Mouse (Mus musculus) embryo, embryonic 10 days (tissue): ENCODE measurements around the gene Tmem184b.

Experiments used
- DNase-seq: peaks from one replicate; pipeline ENCODE4 v3.0.0-alpha.2; 2015; ENCODE audit warnings: low spot score

Gene Tmem184b

GRCm38 (mm10) chr15:79366402-79366801, 37.0 kb downstream of the Tmem184b start:
- DNase-seq, result no peak

GRCm38 (mm10) chr15:79365068-79365467, 38.3 kb downstream of the Tmem184b start:
- no peak for DNase-seq

- DNase-seq, result no peak
Observed at GRCm38 (mm10) chr15:79364120-79364519, 39.2 kb downstream of the Tmem184b start.

- no peak for DNase-seq
Observed at GRCm38 (mm10) chr15:79361023-79361422, 42.3 kb downstream of the Tmem184b start.

GRCm38 (mm10) chr15:79360371-79360770, 43.0 kb downstream of the Tmem184b start:
- no peak for DNase-seq

- no peak for DNase-seq
Observed at GRCm38 (mm10) chr15:79359954-79360353, 43.4 kb downstream of the Tmem184b start.

GRCm38 (mm10) chr15:79357974-79358690, 45.2 kb downstream of the Tmem184b start:
- no peak for DNase-seq

- peak; percentile 83 for DNase-seq
Observed at GRCm38 (mm10) chr15:79357036-79357911, 46.1 kb downstream of the Tmem184b start.

- no peak for DNase-seq
Observed at GRCm38 (mm10) chr15:79356481-79356880, 46.9 kb downstream of the Tmem184b start.

- DNase-seq, result no peak
Observed at GRCm38 (mm10) chr15:79354619-79355018, 48.8 kb downstream of the Tmem184b start.

- no peak for DNase-seq
Observed at GRCm38 (mm10) chr15:79353690-79354305, 49.6 kb downstream of the Tmem184b start.

GRCm38 (mm10) chr15:79352479-79352878, 50.9 kb downstream of the Tmem184b start:
- DNase-seq, result no peak

GRCm38 (mm10) chr15:79351331-79351767, 52.0 kb downstream of the Tmem184b start:
- no peak for DNase-seq

GRCm38 (mm10) chr15:79350866-79351265, 52.5 kb downstream of the Tmem184b start:
- DNase-seq, result no peak

- DNase-seq, result no peak
Observed at GRCm38 (mm10) chr15:79348651-79349050, 54.7 kb downstream of the Tmem184b start.

- peak; percentile 74 for DNase-seq
Observed at GRCm38 (mm10) chr15:79347845-79348506, 55.4 kb downstream of the Tmem184b start.

- DNase-seq, result peak; percentile 96
Observed at GRCm38 (mm10) chr15:79347165-79347844, 56.1 kb downstream of the Tmem184b start.

GRCm38 (mm10) chr15:79346051-79346793, 57.1 kb downstream of the Tmem184b start, which contains the start of gene Maff:
Maff (plus strand) TSS chr15:79346621.
- DNase-seq, result no peak

GRCm38 (mm10) chr15:79344627-79345026, 58.7 kb downstream of the Tmem184b start:
- no peak for DNase-seq

GRCm38 (mm10) chr15:79342641-79343337, 60.6 kb downstream of the Tmem184b start:
- DNase-seq, result no peak
